Mouse (Mus musculus) lung, adult 10 weeks (tissue): ENCODE measurements around the gene Rab5c. TPM values are rescaled to one million over a fixed set of nuclear protein-coding genes. Genes with fewer than 3 reads are reported as not detected.

Source experiments
- polyA plus RNA-seq: library from polyadenylated mRNA; stranded (reverse); fragments of 350-450 nt; fragmentation: Illumina TruSeq; extraction: RNeasy Lipid Tissue Mini Kit (QIAGEN cat#74804); gene quantifications from one replicate; pipeline ENCODE4 v1.2.3, GENCODE M21; 2014; ENCODE audit warnings: low read depth, low replicate concordance; ENCODE audit not compliant: insufficient read depth

The Rab5c gene
- polyA plus RNA-seq: 143 TPM

DNA sequence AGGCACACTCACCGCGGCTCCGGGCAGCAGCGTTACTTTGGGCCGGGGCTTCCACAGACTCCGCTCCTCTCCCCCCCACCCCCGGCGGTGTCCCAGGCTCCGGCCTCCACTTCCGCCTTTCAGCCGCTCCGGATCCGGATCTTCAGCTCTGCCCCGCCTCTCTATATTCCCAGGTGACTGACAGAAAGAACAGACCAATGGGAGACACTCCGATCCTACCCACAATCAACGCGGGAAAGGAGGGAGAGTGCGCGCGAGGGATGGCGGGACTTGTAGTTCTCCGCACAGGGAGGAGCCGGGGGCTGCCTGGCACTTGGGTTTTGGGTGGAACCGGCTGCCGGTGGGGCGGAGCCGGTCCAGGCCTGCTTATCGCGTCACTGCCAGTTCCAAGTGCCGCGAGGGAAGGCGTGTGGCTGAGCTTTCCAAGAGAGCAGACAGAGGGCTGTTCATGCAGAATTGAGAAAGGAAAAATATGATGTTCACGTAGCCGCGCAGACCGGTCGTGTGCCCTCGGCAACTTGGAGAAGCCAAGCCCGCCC, at the start of gene Rab5c:
Gene Rab5c, minus strand, starts transcription at position 150 of the 539 bp plus-strand sequence.

DNA sequence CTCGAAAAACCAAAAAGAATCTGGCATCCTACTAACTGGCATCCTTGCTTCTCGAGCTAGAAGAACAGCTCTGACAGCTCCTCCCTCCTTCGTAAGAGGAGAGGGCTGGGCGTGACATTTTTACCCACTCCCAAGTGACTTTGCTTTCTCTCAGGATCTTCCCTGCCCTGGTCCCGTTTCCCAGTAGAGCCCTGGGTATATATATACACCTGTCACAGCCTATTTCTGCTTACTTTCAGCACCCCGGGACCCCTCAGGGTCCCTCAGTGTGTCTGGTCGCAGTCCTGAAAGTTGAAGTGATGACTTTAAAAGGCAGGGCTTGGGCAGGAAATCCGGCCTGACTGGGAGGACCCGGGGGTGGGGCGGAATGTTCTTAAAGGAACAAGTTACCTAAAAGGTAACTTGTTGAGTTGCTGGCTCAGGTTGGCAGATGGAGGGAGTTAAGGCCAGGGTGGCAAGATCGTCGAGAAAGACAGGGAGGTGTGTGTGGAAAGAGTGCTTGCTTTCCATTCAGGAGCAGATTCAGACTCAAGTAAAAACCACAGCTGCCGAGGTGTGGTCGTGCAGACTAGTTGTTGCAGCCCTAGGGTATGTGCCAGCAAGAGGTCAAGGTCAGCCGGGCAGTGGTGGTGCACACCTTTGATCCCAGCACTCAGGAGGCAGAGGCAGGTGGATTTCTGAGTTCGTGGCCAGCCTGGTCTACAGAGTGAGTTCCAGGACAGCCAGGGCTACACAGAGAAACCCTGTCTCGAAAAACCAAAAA, 32.8 kb upstream of the Rab5c start, which contains the start of gene Ghdc:
Gene Ghdc, minus strand, starts transcription at position 312 of the 763 bp plus-strand sequence.

DNA sequence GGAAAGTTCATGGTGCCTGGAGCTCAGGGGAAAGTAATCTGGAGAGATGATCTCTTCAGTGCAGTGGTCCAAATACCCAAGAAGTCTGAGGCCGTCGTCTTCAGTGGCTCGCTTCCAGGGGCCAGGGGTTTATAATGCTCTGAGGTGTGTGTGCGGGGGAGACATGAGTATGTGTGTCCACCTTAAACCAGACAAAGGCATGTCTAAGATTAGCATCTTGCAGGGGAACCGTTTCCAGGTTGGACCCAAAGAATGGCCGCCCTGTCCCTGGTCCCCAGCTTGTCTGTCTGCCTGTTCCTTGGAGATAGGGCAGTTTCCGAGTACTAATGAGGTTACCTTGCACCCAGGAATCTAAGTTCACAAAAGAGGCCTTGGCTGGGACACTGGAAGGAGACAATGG, 24.8 kb upstream of the Rab5c start, which contains the start of gene Hcrt:
Gene Hcrt, minus strand, starts transcription at position 101 of the 400 bp plus-strand sequence.

DNA sequence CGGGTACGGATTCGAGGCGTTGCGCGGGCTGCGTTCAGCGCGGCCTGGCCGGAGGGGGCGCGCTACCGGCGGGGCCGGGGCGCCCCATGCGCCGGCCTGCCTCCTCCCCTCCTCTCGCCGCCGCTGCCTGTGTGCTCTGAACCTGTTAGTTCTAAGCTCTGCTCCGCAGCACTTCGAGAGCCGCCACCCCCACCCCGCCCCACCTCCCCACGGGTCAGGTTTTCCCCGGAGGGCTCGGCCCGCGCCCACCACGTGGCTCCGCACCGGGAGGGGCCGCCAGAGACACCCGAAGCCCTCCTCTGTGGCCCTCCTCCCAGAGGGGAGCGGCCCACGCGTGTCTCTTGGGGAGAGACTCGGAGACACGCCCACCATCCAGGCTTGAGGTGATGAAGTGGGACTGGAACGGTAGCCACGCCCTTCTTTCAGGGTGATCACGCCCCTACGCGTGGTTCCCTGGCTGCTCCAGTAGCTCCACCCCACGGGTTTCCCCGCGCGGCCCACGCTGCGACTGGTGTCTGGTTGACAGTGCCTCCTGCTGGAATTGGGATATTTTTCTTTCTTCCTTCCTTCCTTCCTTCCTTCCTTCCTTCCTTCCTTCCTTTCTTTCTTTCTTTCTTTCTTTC, 21.7 kb upstream of the Rab5c start, which contains the start of gene Kcnh4:
Gene Kcnh4, minus strand, starts transcription at position 332 of the 623 bp plus-strand sequence.

DNA sequence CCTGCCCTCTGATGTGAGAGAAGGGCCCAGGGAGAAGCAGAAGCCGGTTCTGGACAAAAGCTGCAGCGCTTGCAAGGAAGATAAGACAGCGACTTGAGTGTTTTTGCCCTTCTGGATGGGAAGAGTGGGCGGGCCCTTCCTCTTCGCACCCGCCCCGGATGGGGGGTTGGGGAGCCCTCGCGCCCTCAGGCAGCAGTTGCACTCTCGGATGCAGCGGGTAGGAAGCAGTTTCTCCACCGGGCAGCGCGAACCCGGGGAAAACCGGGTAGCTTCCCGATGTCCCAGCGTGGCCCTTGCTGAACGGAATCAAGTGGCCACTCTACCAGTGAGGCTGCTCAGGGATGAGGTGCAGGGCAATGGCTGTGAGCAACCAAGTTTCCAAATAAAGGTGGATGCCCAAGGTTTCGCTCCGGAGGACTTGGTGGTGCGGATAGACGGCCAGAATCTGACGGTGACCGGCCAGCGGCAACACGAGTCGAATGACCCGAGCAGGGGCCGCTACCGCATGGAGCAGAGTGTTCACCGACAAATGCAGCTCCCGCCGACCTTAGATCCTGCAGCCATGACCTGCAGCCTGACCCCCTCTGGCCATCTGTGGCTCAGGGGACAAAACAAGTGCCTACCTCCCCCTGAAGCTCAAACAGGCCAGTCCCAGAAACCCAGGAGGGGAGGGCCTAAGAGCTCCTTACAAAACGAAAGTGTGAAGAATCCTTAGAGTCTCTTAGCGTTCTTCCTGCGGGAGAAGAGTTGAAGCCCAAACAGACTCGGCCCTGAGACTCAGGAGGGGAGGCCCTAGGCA, 24.1 kb downstream of the Rab5c start, which contains the start of gene Hspb9:
Gene Hspb9, plus strand, starts transcription at position 116 of the 799 bp plus-strand sequence.

DNA sequence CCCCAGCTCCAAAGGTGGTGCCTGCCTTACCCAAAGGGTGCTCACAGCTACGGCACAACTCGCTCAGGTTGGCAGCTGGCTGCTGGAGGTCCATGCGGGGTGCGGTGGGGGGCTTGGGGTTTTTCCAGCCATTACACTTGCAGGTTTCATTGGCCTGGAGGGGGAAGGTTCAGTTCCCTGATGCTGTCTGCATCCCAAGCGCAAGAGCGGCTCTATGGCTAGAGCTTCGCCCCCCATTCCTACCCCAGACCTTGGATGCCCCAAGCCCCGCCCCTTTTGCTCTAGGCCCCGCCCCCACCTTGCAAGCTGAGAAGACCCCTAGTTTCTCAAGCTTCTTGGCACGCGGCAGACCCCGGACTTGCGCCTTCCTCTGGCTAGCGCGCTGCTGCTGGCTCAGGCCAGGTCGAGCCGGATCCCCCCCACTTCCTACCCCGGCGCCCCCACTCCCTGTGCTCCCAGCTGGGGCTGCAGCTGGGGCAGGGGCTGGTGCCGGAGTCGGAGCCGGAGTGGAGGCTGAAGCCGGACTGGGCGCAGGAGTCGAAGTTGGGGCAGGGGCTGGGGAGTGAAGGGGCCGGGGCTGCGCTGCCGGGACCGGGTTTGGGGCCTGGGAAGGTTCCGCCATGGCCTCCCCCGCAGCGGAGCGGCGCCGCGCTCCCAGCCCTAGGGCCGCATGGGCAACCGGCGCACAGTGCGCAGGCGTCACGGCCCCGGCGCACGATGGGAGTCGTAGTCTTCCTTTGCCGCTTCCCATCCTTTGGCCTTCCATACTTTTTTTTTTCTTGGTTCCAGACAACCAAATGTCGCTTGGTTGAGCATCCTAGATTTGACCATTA, 26.0 kb downstream of the Rab5c start, which contains the start of gene Kat2a:
Gene Kat2a, minus strand, starts transcription at position 683 of the 833 bp plus-strand sequence.

DNA sequence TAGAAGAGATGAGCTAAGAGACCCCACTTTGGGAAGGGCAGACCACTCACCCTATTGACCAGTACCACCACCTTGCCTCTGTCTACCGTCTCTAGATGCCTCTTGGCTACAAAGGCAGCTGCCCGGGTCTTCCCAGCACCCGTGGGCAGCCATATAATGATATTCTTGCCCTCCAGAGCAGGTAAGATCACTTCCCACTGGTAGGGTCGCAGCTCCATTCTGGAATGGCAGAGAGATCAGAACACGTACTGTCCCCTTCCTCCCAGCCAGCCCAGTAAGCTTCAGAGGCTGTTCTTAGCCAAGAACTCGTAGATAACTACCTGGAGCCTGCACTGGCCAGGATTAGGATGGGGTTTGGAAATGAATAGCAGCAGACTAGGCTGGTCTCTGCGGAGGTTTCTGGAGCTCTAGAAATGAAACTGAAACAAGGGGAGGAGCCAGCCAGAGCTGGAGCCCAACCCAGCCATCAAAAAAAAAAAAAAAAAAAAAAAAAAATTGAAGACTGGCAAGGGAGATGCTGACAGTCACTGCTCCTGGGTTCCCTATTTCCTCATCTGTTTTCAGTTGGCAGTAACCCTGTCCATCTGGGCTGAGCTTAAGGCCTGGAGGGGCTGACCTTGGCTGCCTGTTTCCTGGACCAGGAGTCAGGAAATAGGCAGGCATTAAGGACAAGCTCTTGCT, 34.0 kb downstream of the Rab5c start, which contains the start of gene Dhx58:
Gene Dhx58, minus strand, starts transcription at position 421 of the 681 bp plus-strand sequence.

DNA sequence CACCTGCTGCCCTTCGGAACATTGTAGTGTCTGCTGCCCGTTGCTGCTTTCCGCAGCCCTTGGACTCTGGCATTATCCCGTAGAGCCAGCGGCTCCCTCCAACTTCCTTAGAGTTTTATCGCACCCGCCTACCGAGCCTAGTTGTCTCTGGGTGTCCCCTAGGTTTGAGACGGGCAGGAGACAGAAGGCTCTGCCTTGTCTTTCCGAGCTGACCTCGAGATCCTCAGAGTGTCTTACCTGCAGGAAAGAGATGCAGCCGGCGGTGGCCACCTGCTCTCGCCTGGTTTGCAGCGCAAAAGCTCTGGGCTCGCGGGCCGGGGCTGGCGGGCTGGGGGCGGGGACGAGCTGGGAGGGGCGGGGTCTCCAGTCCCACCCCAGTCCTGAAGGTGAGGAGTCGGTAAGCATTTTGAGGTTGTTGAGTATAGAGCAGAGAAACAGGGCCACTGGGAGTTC, 45.8 kb downstream of the Rab5c start, which contains the start of gene Zfp385c:
Gene Zfp385c, minus strand, starts transcription at position 292 of the 453 bp plus-strand sequence.

Other genes with a start within 250 kb of the Rab5c start
- 75.1 TPM for gene Acly, start 210.2 kb downstream of the Rab5c start, polyA plus RNA-seq
- 4.2 TPM for gene Ttc25, start 192.6 kb downstream of the Rab5c start, polyA plus RNA-seq
- 32.8 TPM for gene Cnp, start 163.3 kb downstream of the Rab5c start, polyA plus RNA-seq
- 24.8 TPM for gene Nkiras2, start 119.0 kb downstream of the Rab5c start, polyA plus RNA-seq
- 119 TPM for gene Dnajc7, start 118.0 kb downstream of the Rab5c start, polyA plus RNA-seq
- gene Zfp385c, start 45.8 kb downstream of the Rab5c start, polyA plus RNA-seq: 0.08 TPM
- 5.6 TPM for gene Dhx58, start 33.9 kb downstream of the Rab5c start, polyA plus RNA-seq
- gene Kat2a, start 25.8 kb downstream of the Rab5c start, polyA plus RNA-seq: 10.8 TPM
- gene Hspb9, start 24.4 kb downstream of the Rab5c start, polyA plus RNA-seq: not detected
- 0.27 TPM for gene Kcnh4, start 21.7 kb upstream of the Rab5c start, polyA plus RNA-seq
- gene Hcrt, start 24.7 kb upstream of the Rab5c start, polyA plus RNA-seq: not detected
- gene Ghdc, start 32.7 kb upstream of the Rab5c start, polyA plus RNA-seq: 9.3 TPM
- gene Stat5b, start 112.5 kb upstream of the Rab5c start, polyA plus RNA-seq: 16.3 TPM
- 5.9 TPM for gene Stat5a, start 121.1 kb upstream of the Rab5c start, polyA plus RNA-seq
- gene Stat3, start 201.3 kb upstream of the Rab5c start, polyA plus RNA-seq: 49.6 TPM
- gene Cavin1, start 232.7 kb upstream of the Rab5c start, polyA plus RNA-seq: 204 TPM